Mouse (Mus musculus) midbrain, embryonic 14.5 days (tissue): Measurements from ENCODE around the gene Rbmx2. TPM values are rescaled to one million over a fixed set of nuclear protein-coding genes. Genes with fewer than 3 reads are reported as not detected.

Source experiments
- ATAC-seq: fragments of 200-750 bp; cut with Nextera tagmentation; 2 replicates; pipeline ENCODE4 v1.8.0; 2017; ENCODE audit warnings: moderate number of reproducible peaks, moderate library complexity; ENCODE audit not compliant: low FRiP score, low TSS enrichment
- DNase-seq: peaks from one replicate; pipeline ENCODE4 v3.0.0-alpha.2; 2015
- H3K27ac ChIP-seq: fragments of 300-500 bp; sonication (generic); replicated peaks from 2 replicates; pipeline ENCODE4 v1.5.1; 2014; ENCODE audit warnings: mild to moderate bottlenecking, low read depth, low read length, moderate library complexity
- H3K27me3 ChIP-seq: fragments of 300-500 bp; sonication (generic); 2 replicates; pipeline ENCODE4 v1.6.1; 2014; ENCODE audit warnings: low read length, control low read depth, mixed read lengths; ENCODE audit not compliant: control insufficient read depth, insufficient read depth
- H3K36me3 ChIP-seq: fragments of 300-500 bp; sonication (generic); 2 replicates; pipeline ENCODE4 v1.6.1; 2014; ENCODE audit warnings: low read length, control low read depth; ENCODE audit not compliant: control insufficient read depth, insufficient read depth
- H3K4me1 ChIP-seq: fragments of 300-500 bp; sonication (generic); 2 replicates; pipeline ENCODE4 v1.6.1; 2014; ENCODE audit warnings: mild to moderate bottlenecking, antibody characterized with exemption, low read length, control low read depth; ENCODE audit not compliant: control insufficient read depth, insufficient read depth
- H3K4me2 ChIP-seq: fragments of 300-500 bp; sonication (generic); 2 replicates; pipeline ENCODE4 v1.6.1; 2014; ENCODE audit warnings: mild to moderate bottlenecking, low read length, moderate library complexity
- H3K4me3 ChIP-seq: fragments of 300-500 bp; sonication (generic); replicated peaks from 2 replicates; pipeline ENCODE4 v1.5.1; 2014; ENCODE audit warnings: low read depth, low read length
- H3K9ac ChIP-seq: fragments of 300-500 bp; sonication (generic); replicated peaks from 2 replicates; pipeline ENCODE4 v1.6.1; 2014; ENCODE audit warnings: mild to moderate bottlenecking, low read length, moderate library complexity
- H3K9me3 ChIP-seq: fragments of 300-500 bp; sonication (generic); 2 replicates; pipeline ENCODE4 v1.6.1; 2016; ENCODE audit warnings: low read length, control low read depth, mixed read lengths; ENCODE audit not compliant: control insufficient read depth
- WGBS: fragments of 180-500 bp; shearing (Covaris S2); extraction: QIAGEN DNeasy Blood & Tissue Kit; methylation state at CpG from one replicate; pipeline ENCODE4 v1.1.7; 2014; 5-methylcytosine and 5-hydroxymethylcytosine counted together
- polyA plus RNA-seq: library from polyadenylated mRNA; unstranded; fragments of >200 nt; fragmentation: Nextera tagmentation; extraction: Ambion mirVana; gene quantifications from 2 replicates; pipeline ENCODE4 v1.2.1, GENCODE M21; 2014

Rbmx2 gene
- polyA plus RNA-seq, 1 experiment from 2014 or later, result 19.3 TPM

DNA sequence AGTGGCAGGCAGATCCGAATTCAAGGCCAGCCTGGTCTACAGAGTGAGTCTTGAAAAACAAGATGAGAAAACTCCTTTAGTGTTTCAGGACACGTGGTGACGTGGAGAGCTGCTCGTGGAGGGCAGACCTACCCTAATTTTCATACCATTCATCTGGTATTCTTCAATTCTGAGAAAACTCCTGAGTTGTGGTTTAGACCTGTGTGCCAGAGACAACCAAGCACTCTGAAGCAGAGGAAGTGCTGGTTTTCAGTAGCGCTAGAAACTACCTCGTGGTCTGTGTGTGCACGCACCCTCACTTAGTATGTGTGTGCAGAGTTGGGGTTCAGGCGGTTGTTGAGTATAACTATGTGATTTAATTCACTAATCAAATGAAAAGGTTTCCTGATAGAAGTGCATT, 18.0 kb downstream of the Rbmx2 start:
- Histone ChIP-seq H3K4me3 (no peak overlapping the region), H3K4me1 (no peaks in the 10 kb centered on the region), H3K9me3 (no peaks in the 10 kb centered on the region), H3K27ac (no peak overlapping the region), H3K4me2 (no peak overlapping the region), H3K27me3 (no peaks in the 10 kb centered on the region), H3K36me3 (peaks cover 10% of the 10 kb centered on the region; the same call in 1 of the 2 replicates), H3K9ac (no peak overlapping the region)
- WGBS, result 92% methylated on average over 8 of the region's 8 CpGs
- ATAC-seq (no peak), DNase-seq (no peak)

DNA sequence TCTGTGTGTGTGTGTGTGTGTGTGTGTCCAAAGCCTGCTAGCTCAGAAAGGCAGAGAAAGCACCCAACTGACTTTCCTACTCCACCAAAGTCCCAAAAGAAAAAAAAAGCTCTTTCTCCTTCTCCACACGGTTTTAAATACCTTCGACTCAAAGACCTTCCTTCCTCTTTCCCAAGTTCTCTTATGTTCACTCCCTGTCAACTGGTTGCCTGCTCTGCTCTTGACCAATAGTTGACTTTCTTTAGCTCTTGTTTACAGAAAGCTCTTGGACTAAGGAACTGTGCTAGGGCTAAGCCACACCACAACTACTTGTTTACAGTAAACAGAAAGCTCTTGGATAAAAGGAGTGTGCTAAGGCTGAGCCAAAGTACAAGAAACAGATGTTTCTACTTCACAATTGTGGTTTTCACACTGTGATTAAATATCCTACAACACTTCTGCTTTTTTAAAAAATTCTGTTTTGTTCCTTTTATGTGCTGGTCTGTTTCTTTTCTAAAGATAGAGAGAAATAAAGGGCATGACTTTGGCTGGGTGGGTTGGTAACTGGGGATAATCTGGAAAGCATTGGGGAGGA, 60.0 kb downstream of the Rbmx2 start:
- ATAC-seq, result no peak
- H3K36me3 ChIP-seq, result no peaks in the 10 kb centered on the region
- WGBS, result 72% methylated on average over 2 of the region's 2 CpGs

More for the DNA sequence above, 60.0 kb downstream of the Rbmx2 start:
- Histone ChIP-seq H3K9me3 (no peaks in the 10 kb centered on the region), H3K27ac (no peak overlapping the region), H3K9ac (no peak overlapping the region), H3K4me3 (no peak overlapping the region), H3K4me1 (no peaks in the 10 kb centered on the region), H3K27me3 (no peaks in the 10 kb centered on the region), H3K4me2 (no peak overlapping the region)
- no peak for DNase-seq

Other genes starting within 250 kb of the Rbmx2 start
- gene Elf4, start 231.9 kb upstream of the Rbmx2 start, polyA plus RNA-seq, result 0.20 and 0.95 TPM in 2 replicates
- 28.5 and 38.8 TPM in 2 replicates for gene Aifm1, start 181.4 kb upstream of the Rbmx2 start, polyA plus RNA-seq
- 86.7 and 113 TPM in 2 replicates for gene Rab33a, start 175.7 kb upstream of the Rbmx2 start, polyA plus RNA-seq
- gene Zfp280c, start 100.5 kb upstream of the Rbmx2 start, polyA plus RNA-seq, result 15.7 and 17.2 TPM in 2 replicates
- 40.5 and 42.1 TPM in 2 replicates for gene Slc25a14, start 71.6 kb upstream of the Rbmx2 start, polyA plus RNA-seq
- gene Gpr119, start 20.5 kb upstream of the Rbmx2 start, polyA plus RNA-seq, result 0.09 TPM in 1 of 2 replicates, not detected in the other
- not detected in 2 replicates for gene Gm595, start 182.7 kb downstream of the Rbmx2 start, polyA plus RNA-seq